Mouse (Mus musculus): Measurements from ENCODE around the gene Smoc2. TPM values are rescaled to one million over a fixed set of nuclear protein-coding genes. Genes with fewer than 3 reads are reported as not detected.

Smoc2 gene
- total RNA-seq, 4 experiments from 2014 or later = 11.1 to 12.6 (median 11.9) TPM

GRCm38 (mm10) chr17:14346891-14347290 is 67.6 kb downstream of the Smoc2 start:
- no peak for DNase-seq (ENCODE audit: low spot score in 2 of 2)

GRCm38 (mm10) chr17:14349086-14349814 is 69.9 kb downstream of the Smoc2 start:
- no peak for DNase-seq (ENCODE audit: low spot score in 2 of 2)

- no peak for DNase-seq (ENCODE audit: low spot score in 2 of 2)
Measured at GRCm38 (mm10) chr17:14353219-14354079, 74.1 kb downstream of the Smoc2 start.

GRCm38 (mm10) chr17:14361511-14361910 is 82.2 kb downstream of the Smoc2 start:
- no peak for DNase-seq (ENCODE audit: low spot score in 2 of 2)

- peak in 1 of 2 experiments; percentile 77 for DNase-seq (ENCODE audit: low spot score in 2 of 2)
Measured at GRCm38 (mm10) chr17:14370476-14370875, 91.2 kb downstream of the Smoc2 start.

GRCm38 (mm10) chr17:14371606-14372005 is 92.3 kb downstream of the Smoc2 start:
- DNase-seq (ENCODE audit: low spot score in 2 of 2) = no peak

GRCm38 (mm10) chr17:14372324-14373145 is 93.2 kb downstream of the Smoc2 start:
- peak in 1 of 2 experiments; percentile 44 for DNase-seq (ENCODE audit: low spot score in 2 of 2)

GRCm38 (mm10) chr17:14378692-14379446 is 99.6 kb downstream of the Smoc2 start:
- DNase-seq (ENCODE audit: low spot score in 2 of 2) = no peak

GRCm38 (mm10) chr17:14379518-14379917 is 100.2 kb downstream of the Smoc2 start:
- no peak for DNase-seq (ENCODE audit: low spot score in 2 of 2)

GRCm38 (mm10) chr17:14379966-14380365 is 100.7 kb downstream of the Smoc2 start:
- no peak for DNase-seq (ENCODE audit: low spot score in 2 of 2)

GRCm38 (mm10) chr17:14380526-14380925 is 101.2 kb downstream of the Smoc2 start:
- no peak for DNase-seq (ENCODE audit: low spot score in 2 of 2)

GRCm38 (mm10) chr17:14381482-14381881 is 102.2 kb downstream of the Smoc2 start:
- DNase-seq (ENCODE audit: low spot score in 2 of 2) = no peak

GRCm38 (mm10) chr17:14383981-14384380 is 104.7 kb downstream of the Smoc2 start:
- no peak for DNase-seq (ENCODE audit: low spot score in 2 of 2)

GRCm38 (mm10) chr17:14384980-14385379 is 105.7 kb downstream of the Smoc2 start:
- DNase-seq (ENCODE audit: low spot score in 2 of 2) = no peak

- no peak for DNase-seq (ENCODE audit: low spot score in 2 of 2)
Measured at GRCm38 (mm10) chr17:14387261-14387660, 108.0 kb downstream of the Smoc2 start.

GRCm38 (mm10) chr17:14392443-14392842 is 113.1 kb downstream of the Smoc2 start:
- no peak for DNase-seq (ENCODE audit: low spot score in 2 of 2)

- no peak for DNase-seq (ENCODE audit: low spot score in 2 of 2)
Measured at GRCm38 (mm10) chr17:14394861-14395260, 115.6 kb downstream of the Smoc2 start.

- DNase-seq (ENCODE audit: low spot score in 2 of 2) = no peak
Measured at GRCm38 (mm10) chr17:14397456-14397855, 118.2 kb downstream of the Smoc2 start.

- DNase-seq (ENCODE audit: low spot score in 2 of 2) = no peak
Measured at GRCm38 (mm10) chr17:14398650-14399424, 119.5 kb downstream of the Smoc2 start.

GRCm38 (mm10) chr17:14400960-14401359 is 121.7 kb downstream of the Smoc2 start:
- no peak for DNase-seq (ENCODE audit: low spot score in 2 of 2)
